Mouse (Mus musculus) frontal cortex, postnatal 14 days (tissue): ENCODE measurements around the gene Jarid2.

ENCODE experiments used
- DNase-seq, 2 experiments: peaks; one replicate each; pipeline ENCODE4 v3.0.0; 2022; ENCODE audit warnings: low spot score in 2 of 2

Jarid2 gene

GRCm38 (mm10) chr13:44730146-44730864 is 1.0 kb downstream of the Jarid2 start:
- DNase-seq, result peak; percentile 99

GRCm38 (mm10) chr13:44730939-44731551 is 1.8 kb downstream of the Jarid2 start:
- DNase-seq, result peak; percentile 87 to 90

- no peak for DNase-seq
Measured at GRCm38 (mm10) chr13:44731727-44732441, 2.6 kb downstream of the Jarid2 start.

- DNase-seq, result no peak
Measured at GRCm38 (mm10) chr13:44732442-44732974, 3.2 kb downstream of the Jarid2 start.

- no peak for DNase-seq
Measured at GRCm38 (mm10) chr13:44733036-44733372, 3.7 kb downstream of the Jarid2 start.

GRCm38 (mm10) chr13:44733373-44734111 is 4.3 kb downstream of the Jarid2 start:
- DNase-seq, result peak; percentile 55 to 57

GRCm38 (mm10) chr13:44734441-44734840 is 5.2 kb downstream of the Jarid2 start:
- DNase-seq, result no peak

GRCm38 (mm10) chr13:44735088-44735690 is 5.9 kb downstream of the Jarid2 start:
- DNase-seq, result no peak

GRCm38 (mm10) chr13:44737297-44737696 is 8.0 kb downstream of the Jarid2 start:
- DNase-seq, result no peak

GRCm38 (mm10) chr13:44751780-44752179 is 22.5 kb downstream of the Jarid2 start:
- no peak for DNase-seq

GRCm38 (mm10) chr13:44753206-44753605 is 23.9 kb downstream of the Jarid2 start:
- no peak for DNase-seq

GRCm38 (mm10) chr13:44755434-44755833 is 26.2 kb downstream of the Jarid2 start:
- no peak for DNase-seq

GRCm38 (mm10) chr13:44758750-44759149 is 29.5 kb downstream of the Jarid2 start:
- DNase-seq, result no peak

GRCm38 (mm10) chr13:44760761-44761160 is 31.5 kb downstream of the Jarid2 start:
- DNase-seq, result no peak

- no peak for DNase-seq
Measured at GRCm38 (mm10) chr13:44763068-44763467, 33.8 kb downstream of the Jarid2 start.

- DNase-seq, result no peak
Measured at GRCm38 (mm10) chr13:44767751-44768150, 38.5 kb downstream of the Jarid2 start.

GRCm38 (mm10) chr13:44770808-44771605 is 41.7 kb downstream of the Jarid2 start:
- DNase-seq, result no peak

- no peak for DNase-seq
Measured at GRCm38 (mm10) chr13:44772816-44773215, 43.5 kb downstream of the Jarid2 start.

- no peak for DNase-seq
Measured at GRCm38 (mm10) chr13:44774351-44774750, 45.1 kb downstream of the Jarid2 start.

GRCm38 (mm10) chr13:44775396-44775795 is 46.1 kb downstream of the Jarid2 start:
- DNase-seq, result no peak

- DNase-seq, result no peak
Measured at GRCm38 (mm10) chr13:44780506-44780905, 51.2 kb downstream of the Jarid2 start.
